Mouse (Mus musculus) lung, adult 18-20 months (tissue): Measurements from ENCODE around the gene Rspo3.
A peak's percentile ranks its signal among the peaks of the same experiment; 100 is the strongest.

Source experiments
- DNase-seq, 2 experiments: peaks; one replicate each; pipeline ENCODE4 v3.0.0; 2022; ENCODE audit warnings: mixed read lengths in 2 of 2

Gene Rspo3

GRCm38 (mm10) chr10:29535546-29536260, at the start of gene Rspo3:
Gene Rspo3 (minus strand): TSS chr10:29535867.
- no peak for DNase-seq

GRCm38 (mm10) chr10:29581940-29582339, 46.3 kb upstream of the Rspo3 start:
- no peak for DNase-seq

DNA sequence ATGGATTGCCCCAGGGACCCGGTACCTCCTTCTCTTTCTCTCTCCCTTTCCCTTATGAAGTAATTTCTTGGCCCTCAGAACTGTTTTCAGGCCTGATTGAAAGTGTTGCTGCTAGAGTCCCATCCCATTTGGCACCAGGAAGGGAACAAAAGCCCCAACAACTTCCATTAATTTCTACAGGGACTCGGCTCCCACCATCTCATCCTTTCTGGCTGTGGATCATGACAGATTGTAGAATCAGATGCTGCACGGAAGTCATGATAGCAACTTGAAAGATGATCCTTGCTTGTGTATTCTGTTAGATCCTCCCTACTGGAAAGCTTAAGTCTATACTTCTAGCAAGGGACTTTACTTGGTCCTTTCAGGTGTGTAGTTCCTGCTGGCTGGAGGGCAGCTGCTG, 45.8 kb upstream of the Rspo3 start:
- no peak for DNase-seq

GRCm38 (mm10) chr10:29555983-29556382, 20.3 kb upstream of the Rspo3 start:
- DNase-seq: no peak

DNA sequence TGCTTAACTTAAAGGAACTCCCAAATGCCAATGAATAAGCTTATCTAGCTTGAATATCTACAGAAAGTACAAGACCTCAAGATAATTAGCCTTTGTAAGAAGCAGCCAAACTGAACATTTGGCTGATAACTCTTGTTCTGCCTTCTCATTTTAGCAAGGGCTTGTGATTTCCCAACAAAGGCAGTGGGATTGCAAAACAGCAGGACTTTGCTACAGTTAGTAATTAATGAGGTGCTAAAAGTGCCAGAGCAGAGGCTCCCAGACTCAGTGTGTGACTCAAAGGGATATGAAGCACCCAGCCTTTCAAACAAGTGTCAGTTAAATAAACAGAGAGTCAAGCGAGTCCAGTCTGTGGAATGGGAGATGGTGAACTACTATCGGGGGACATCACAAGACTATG, 18.7 kb upstream of the Rspo3 start:
- DNase-seq: peak; percentile 18 to 42

- no peak for DNase-seq
Measured at GRCm38 (mm10) chr10:29542982-29543381, 7.3 kb upstream of the Rspo3 start.

DNA sequence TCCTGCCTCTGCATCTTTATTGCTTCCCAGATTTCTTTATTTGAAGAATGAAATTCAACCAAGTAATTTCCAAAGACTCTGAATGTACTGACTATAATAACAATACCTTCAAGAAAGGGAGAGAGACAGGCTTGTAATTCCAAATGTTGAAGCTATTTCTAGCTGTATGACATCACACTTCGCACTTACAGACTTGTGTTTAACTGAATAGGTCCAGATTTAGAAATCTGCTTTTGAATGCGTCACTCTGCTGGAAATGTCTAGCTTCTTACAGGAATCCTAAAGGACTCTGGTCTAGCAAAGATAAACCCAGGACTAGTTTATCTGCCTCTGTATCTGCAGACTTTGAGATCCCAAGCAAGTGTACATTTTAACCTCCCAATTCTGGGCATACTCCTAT, 3.8 kb upstream of the Rspo3 start:
- no peak for DNase-seq

DNA sequence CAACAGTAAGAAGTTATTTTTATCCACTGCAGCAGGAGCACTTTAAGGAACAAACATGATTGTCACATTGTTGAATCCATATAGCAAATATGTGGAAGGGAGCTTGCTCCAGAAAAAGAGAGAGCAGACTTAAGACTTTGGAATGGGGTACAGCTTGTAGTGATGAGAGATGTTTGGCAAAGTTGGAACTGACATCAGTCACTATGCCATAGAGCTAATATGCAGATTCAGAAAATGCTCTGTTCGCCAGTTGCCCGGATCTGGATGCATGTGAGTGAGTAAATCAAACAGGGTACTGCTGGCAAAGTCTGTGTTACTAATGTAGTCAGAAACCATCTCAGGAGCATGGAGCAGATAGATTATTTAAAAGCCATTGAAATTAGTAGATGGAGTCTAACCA, 3.1 kb upstream of the Rspo3 start:
- DNase-seq: no peak

DNA sequence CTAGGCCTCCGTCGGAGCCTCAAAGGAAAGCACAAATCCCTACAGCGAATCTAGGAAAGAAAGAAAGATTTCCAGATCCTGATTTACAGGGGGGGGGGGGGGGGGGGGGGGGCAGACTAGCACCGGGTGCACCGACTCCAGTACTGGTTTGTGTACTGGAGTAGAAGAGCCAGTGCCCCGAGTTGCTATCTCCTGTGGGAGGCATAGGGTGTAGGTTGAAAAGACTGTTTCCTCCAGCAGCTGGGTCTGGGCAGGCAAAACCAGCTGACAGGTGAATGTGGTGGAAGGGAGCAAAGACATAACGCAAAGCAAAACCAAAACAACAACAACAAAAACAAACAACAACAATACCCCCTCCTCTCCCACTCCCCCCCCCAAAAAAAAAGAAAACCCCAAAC, 838 bp downstream of the Rspo3 start:
- no peak for DNase-seq

- DNase-seq: no peak
Measured at GRCm38 (mm10) chr10:29533846-29534829, 1.5 kb downstream of the Rspo3 start.

GRCm38 (mm10) chr10:29532821-29533715, 2.6 kb downstream of the Rspo3 start:
- peak; percentile 40 to 60 for DNase-seq

- DNase-seq: no peak
Measured at GRCm38 (mm10) chr10:29513563-29513962, 22.1 kb downstream of the Rspo3 start.

- peak in 1 of 2 experiments; percentile 12 for DNase-seq
Measured at GRCm38 (mm10) chr10:29508167-29508566, 27.5 kb downstream of the Rspo3 start.

- DNase-seq: no peak
Measured at GRCm38 (mm10) chr10:29497205-29497822, 38.4 kb downstream of the Rspo3 start.

DNA sequence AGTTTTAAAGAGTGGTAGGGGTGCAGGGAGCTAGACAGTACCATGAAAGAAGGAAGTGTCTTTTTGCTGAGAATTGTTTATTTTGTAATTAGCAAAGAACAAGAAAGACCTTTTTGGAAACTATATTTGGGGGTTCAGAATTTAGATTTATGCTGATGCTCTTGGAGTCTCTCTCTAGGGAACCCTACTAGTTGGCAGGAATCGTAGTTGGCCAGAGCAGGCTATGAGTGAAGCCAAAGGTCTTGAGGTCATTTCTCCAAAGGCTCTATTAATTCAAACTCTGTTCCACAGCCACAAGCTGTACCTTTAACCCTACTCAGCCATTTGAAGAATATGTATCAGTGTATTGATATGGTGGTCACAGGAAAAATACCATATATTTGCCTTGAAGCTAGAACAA, 41.7 kb downstream of the Rspo3 start:
- no peak for DNase-seq

DNA sequence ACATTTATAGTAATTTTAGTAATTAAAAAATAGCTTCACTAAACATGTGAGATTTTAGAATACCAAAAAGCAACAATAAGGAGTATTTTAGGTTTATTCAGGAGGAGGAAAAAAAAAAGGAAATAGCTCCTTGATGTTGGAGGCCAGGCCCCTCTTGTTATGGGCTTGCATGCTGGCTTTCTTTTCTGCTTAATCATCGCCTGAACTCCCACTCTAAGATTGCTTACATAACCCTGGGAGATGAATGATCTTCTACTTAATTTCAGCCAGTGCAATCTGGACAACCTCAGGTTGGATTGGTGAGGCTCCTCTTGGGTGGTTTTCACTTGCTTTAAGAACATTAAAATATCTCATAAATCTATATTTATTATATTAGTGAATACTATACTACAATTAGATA, 54.7 kb downstream of the Rspo3 start:
- no peak for DNase-seq

- no peak for DNase-seq
Measured at GRCm38 (mm10) chr10:29479401-29479800, 56.3 kb downstream of the Rspo3 start.

GRCm38 (mm10) chr10:29470454-29470853, 65.2 kb downstream of the Rspo3 start:
- DNase-seq: no peak

- DNase-seq: no peak
Measured at GRCm38 (mm10) chr10:29460100-29460499, 75.6 kb downstream of the Rspo3 start.

DNA sequence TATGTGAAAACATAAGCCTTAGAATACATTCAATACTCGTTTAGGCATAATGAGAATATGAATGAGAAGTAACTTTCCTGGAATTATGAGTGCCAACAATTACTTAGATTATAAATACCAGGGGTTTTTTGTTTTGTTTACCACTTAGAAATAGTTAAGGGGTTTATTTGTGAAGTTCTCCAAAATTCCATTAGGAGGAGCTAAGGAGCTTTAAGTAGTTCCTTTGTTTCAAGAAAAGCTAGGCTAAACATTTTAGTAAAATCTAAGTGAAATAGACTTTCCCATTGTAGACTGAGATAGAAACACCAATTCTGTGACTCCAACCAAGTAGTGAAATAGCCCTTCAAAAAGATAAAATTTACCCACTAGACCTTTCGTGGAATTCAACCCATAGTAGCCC, 76.0 kb downstream of the Rspo3 start:
- no peak for DNase-seq

- DNase-seq: no peak
Measured at GRCm38 (mm10) chr10:29445076-29445475, 90.6 kb downstream of the Rspo3 start.

- DNase-seq: no peak
Measured at GRCm38 (mm10) chr10:29441297-29441696, 94.4 kb downstream of the Rspo3 start.
